Mouse (Mus musculus): ENCODE measurements around the gene Zfp600.
A peak's percentile ranks its signal among the peaks of the same experiment; 100 is the strongest.
"Not testable (repeated sequence)": the region's sequence is repeated elsewhere in the genome, so short reads cannot be mapped to it uniquely, and the experiment has no call there.

Zfp600 gene

DNA sequence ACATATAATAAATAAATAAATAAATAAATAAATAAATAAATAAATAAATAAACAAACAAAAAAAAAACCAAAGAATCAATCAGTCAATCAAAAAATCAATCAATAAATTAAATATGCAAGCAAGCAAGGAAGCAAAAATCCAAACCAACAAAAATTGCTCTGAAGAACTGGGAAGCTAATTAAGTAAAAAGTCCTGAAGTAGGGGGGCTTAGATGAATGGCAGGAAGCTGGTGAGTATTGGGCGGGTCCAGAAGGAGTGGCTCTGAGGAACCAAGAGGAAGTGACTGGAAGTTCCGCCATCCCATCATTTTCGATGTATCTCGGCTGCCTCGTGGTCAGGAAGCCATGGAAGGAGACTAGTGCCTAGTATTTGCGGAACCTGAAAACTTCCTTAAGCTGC is at the start of gene Zfp600:
Gene Zfp600 (plus strand): TSS at position 301 of the 400 bp plus-strand sequence.
- not testable (repeated sequence) for DNase-seq (ENCODE audit: low spot score)

- DNase-seq (ENCODE audit: low spot score) = not testable (repeated sequence)
Measured at GRCm38 (mm10) chr4:146162893-146163292, 6.3 kb downstream of the Zfp600 start.

DNA sequence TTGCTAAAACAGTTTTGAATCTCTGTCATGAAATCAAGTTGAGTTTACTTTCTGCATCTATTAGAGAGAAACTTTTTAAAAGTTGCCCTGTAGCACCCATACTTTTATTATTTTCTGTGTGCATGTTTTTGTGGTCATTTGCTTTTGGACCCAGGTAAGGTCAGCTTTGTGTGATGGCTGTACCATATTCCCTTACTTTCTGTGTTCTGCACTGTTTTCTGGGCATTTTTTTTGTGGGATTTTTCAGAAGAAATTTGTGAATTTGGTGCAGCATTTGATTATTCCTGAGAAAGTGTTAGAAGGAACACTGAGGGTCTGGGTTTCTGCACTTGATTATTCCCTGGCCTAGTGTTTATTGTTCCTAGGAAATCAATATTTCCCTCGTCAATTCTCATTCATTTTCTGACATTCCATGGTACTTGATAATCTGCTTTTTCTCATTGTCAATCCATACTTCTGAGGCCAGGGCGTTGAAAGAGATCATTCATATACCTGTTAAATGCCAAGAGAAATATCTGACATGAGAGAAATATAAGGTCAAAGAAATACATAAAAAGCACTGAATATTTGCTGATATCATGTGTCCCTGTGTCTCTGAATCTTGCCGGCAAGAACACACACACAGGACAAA is 10.7 kb downstream of the Zfp600 start:
- DNase-seq (ENCODE audit: low spot score) = peak; percentile 1

- peak; percentile 1 for DNase-seq (ENCODE audit: low spot score)
Measured at GRCm38 (mm10) chr4:146167879-146168532, 11.4 kb downstream of the Zfp600 start.

GRCm38 (mm10) chr4:146168730-146169215 is 12.1 kb downstream of the Zfp600 start:
- DNase-seq (ENCODE audit: low spot score) = not testable (repeated sequence)

- DNase-seq (ENCODE audit: low spot score) = not testable (repeated sequence)
Measured at GRCm38 (mm10) chr4:146173378-146174226, 17.0 kb downstream of the Zfp600 start.

- DNase-seq (ENCODE audit: low spot score) = not testable (repeated sequence)
Measured at GRCm38 (mm10) chr4:146204357-146204756, 47.7 kb downstream of the Zfp600 start.

DNA sequence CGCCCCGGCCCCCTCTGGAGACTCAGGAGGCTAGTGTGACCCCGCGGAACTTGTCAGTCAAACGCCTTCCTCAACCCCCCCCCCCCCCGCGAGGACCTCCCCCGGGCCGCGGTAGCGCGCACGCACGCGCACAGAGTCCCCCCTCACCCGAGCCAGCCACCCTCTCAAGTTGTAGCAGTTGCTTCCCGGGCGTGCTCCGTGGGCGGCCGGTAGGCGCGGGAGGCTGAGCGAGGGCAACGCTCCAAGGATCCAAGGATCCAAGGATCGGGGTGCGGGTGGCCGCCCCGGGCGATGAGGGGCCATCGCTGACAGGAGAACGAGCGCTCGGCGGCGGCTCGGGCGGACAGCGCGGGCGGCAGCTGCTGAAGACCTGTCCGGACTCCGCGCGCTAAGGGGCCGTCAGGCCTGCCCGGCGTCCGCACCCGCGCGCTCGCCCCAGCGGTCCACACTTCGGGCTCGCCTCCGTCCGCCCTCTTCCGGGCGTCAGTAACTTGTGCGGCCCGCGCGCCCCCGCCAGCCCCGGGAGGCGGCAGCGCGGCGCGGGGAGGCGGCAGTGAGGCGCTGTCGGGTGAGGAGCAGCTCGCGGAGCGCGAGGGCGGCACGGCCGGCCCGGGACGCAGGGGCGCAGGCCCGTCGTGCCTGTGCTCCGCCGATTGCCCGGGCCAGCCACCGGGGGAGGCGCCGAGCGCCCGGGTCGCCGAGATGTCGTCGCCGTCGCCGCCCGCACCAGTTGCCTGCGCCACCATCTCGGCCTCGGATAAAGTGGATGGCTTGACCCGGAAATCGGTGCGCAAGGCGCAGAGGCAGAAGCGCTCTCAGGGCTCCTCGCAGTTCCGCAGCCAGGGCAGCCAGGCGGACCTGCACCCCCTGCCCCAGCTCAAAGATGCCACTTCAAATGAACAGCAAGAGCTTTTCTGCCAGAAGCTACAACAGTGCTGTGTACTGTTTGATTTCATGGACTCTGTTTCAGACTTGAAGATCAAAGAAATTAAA is 82.9 kb downstream of the Zfp600 start:
- DNase-seq (ENCODE audit: low spot score) = not testable (repeated sequence)

DNA sequence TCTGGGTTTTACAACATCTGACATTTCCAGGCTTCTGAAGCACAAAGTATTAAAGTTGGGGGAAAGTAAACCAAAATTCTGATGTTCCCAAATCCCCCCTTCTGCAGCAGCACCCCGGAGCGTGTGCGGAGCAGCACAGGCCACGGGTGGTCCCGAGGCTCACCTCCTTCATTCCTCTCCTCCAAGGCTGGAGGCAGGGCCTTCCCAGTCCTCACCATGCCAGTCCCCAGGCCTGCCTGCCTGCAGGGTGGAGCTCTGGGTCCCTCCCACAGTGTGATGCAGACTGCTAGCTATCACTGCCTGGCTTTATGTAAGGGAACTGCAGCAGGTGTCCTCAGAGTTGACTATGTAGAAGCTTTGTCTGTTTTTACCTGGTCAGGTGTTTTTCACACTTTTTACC is 85.5 kb downstream of the Zfp600 start:
- not testable (repeated sequence) for DNase-seq (ENCODE audit: low spot score)

Measured in retina, embryonic 14.5 days (tissue).